Mouse (Mus musculus) lung, postnatal 14 days (tissue): ENCODE data around the gene Mgat4d.
"Not testable (repeated sequence)": the region's sequence is repeated elsewhere in the genome, so short reads cannot be mapped to it uniquely, and the experiment has no call there.

Source experiments
- DNase-seq: peaks from one replicate; pipeline ENCODE4 v3.0.0; 2021

Mgat4d gene

GRCm38 (mm10) chr8:83392521-83392920 is 44.2 kb downstream of the Mgat4d start:
- DNase-seq: no peak

- no peak for DNase-seq
These were observed 46.1 kb downstream of the Mgat4d start for GRCm38 (mm10) chr8:83394325-83394724.

- no peak for DNase-seq
These were observed 48.4 kb downstream of the Mgat4d start for GRCm38 (mm10) chr8:83396680-83397079.

- DNase-seq: no peak
These were observed 49.5 kb downstream of the Mgat4d start for GRCm38 (mm10) chr8:83397726-83398125.

- DNase-seq: no peak
These were observed 57.3 kb downstream of the Mgat4d start for GRCm38 (mm10) chr8:83405548-83405947.

- no peak for DNase-seq
These were observed 58.6 kb downstream of the Mgat4d start for GRCm38 (mm10) chr8:83406836-83407235.

- DNase-seq: no peak
These were observed 60.2 kb downstream of the Mgat4d start for GRCm38 (mm10) chr8:83408496-83408895.

- no peak for DNase-seq
These were observed 68.6 kb downstream of the Mgat4d start for GRCm38 (mm10) chr8:83416878-83417277.

- no peak for DNase-seq
These were observed 69.7 kb downstream of the Mgat4d start for GRCm38 (mm10) chr8:83417970-83418369.

- DNase-seq: peak; percentile 8
These were observed 70.7 kb downstream of the Mgat4d start for GRCm38 (mm10) chr8:83418805-83419516.

GRCm38 (mm10) chr8:83421354-83421753 is 73.1 kb downstream of the Mgat4d start:
- no peak for DNase-seq

GRCm38 (mm10) chr8:83423032-83423825 is 75.0 kb downstream of the Mgat4d start:
- DNase-seq: peak; percentile 5

- DNase-seq: no peak
These were observed 76.9 kb downstream of the Mgat4d start for GRCm38 (mm10) chr8:83425202-83425601.

GRCm38 (mm10) chr8:83426104-83426759 is 78.0 kb downstream of the Mgat4d start:
- no peak for DNase-seq

- DNase-seq: peak; percentile 10
These were observed 78.7 kb downstream of the Mgat4d start for GRCm38 (mm10) chr8:83426949-83427348.

GRCm38 (mm10) chr8:83428621-83429020 is 80.3 kb downstream of the Mgat4d start:
- DNase-seq: not testable (repeated sequence)

GRCm38 (mm10) chr8:83429071-83429524 is 80.8 kb downstream of the Mgat4d start:
- no peak for DNase-seq
